Mouse (Mus musculus) lung, postnatal 36 days (tissue): Measurements from ENCODE around the gene Hps3.
"Not testable (repeated sequence)": the region's sequence is repeated elsewhere in the genome, so short reads cannot be mapped to it uniquely, and the experiment has no call there.

Source experiments
- DNase-seq: peaks from one replicate; pipeline ENCODE4 v3.0.0; 2022; ENCODE audit warnings: mixed read lengths

The Hps3 gene

DNA sequence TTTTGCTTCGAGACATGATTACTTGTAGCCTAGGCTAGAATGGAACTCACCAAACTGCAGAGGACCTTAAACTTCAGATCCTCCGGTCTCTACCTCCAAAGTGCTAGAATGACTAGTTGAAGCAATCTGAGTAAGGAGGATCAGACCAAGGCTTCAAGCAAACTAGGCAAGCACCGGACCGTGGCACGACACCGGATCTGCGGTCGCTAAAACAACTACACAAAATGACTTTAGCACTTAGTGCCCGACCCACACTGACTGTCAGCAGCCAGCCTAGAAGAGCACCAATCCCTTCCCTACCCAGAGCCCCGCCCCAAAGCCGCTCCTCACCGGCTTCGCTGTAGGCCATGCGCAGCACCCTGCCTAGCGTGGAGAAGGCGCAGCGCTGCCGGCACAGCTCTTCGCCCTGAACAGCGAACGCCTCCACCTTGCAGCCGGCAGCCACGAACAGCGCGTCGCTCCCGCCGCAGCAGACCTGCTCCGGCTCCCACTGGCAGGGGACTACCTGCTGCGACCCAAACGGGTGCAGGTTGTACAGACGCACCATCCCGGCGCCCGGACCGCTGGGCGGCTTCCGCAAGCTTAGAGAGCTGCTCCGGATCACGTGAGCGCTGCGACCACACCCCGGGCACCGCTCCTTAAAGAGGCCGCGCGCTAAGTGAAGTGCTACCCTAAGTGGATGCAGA, at the start of gene Hps3:
Hps3 (minus strand) TSS at position 597 of the 686 bp plus-strand sequence.
- peak; percentile 93 for DNase-seq

DNA sequence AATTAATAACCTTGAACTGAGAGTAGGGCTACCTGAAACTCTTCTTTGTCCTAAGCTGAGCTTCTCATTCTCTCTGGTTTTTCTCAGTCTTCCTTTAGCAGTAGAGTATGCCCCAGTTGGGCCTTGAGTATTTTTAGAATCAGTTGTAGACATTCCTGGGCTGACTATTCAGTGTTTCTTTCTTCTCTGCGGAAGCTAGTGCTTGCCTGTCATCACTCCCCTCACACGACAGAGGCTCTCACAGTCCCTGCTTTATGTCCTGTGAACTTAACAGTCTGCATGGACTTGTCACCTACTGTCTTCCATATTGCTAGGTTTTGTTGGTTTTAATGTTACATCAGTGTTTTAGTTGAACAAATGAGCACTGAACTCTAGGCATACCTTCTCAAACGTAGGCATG, 47.0 kb upstream of the Hps3 start:
- no peak for DNase-seq

DNA sequence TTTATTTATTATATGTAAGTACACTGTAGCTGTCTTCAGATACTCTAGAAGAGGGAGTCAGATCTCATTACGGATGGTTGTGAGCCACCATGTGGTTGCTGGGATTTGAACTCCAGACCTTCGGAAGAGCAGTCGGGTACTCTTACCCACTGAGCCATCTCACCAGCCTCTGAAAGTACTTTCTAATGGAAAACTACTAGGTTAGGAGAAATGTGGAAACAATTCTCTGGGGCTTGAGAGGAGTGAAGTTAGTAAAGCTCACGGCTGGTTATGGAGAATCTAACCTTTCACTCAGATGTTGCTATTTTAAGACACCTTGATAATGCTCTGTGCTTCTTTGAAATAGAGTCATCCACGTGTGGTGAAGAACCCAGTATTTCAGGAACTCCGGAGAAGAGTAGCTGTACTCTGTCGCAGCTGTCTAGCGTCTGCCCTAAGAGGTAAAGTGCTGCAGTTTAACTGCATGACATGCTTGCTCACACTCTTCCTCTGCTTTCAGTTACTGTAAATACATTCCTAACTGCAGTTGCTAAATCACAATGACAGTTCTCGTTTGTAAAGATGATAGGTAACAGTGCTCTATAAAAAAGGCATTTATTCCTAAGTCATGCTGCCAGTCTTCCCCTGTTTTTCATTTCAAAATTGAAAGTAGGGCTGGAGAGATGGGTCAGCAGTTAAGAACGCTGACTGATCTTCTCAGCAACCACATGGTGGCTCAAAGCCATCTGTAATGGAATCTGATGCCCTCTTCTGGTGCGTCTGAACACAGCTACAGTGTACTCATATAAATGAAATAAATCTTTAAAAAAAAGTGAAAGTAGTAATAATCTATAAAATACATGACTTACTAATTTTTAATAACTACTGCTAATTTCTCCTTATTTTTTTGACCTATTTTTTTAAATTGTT, 41.3 kb upstream of the Hps3 start:
- no peak for DNase-seq

GRCm38 (mm10) chr3:20058197-20058541, 23.1 kb upstream of the Hps3 start:
- no peak for DNase-seq

- peak; percentile 97 for DNase-seq
Observed at GRCm38 (mm10) chr3:20057306-20058196, 22.4 kb upstream of the Hps3 start, which contains the start of gene Hltf. TSS of gene Hltf (plus strand) at chr3:20057811.

GRCm38 (mm10) chr3:20044736-20045135, 9.6 kb upstream of the Hps3 start:
- not testable (repeated sequence) for DNase-seq

DNA sequence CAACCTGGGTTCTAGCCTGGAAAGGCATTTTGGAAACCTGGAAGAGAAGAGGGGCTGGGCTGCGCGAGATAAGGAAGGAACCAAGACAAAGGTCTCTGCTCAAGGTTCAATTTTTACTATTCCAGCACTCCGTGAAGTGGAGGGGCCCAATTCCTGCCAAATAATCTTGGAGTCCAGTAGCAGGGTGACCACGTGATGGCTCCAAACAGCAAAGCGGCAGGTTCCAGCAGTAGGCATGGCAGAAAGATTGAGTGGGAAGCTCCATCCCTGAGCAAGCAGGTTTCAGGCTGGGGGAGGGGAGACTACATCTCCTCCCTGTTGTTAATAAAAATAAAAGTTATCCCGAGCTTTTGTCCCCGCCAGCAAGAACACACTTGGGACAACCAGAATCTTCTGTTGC, 6.3 kb upstream of the Hps3 start:
- DNase-seq, result not testable (repeated sequence)

DNA sequence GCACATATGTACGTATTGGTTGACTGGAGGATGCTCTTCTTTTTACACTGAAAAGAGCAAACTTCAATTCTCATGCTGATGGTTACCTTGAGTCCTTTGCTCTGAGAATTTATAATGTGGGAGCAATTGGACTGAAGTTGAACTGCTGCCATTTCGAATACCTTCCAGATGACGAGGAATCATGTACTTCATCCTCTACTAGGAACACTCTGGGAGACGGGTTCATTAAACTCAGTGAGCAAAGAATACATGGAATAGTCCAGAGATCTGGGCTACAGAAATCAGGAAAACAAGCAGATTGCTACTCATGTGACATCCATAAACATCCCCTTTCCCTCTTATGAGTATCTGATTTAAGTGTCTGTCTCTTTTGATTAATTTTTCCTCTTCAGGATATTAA, 954 bp upstream of the Hps3 start:
- no peak for DNase-seq

DNA sequence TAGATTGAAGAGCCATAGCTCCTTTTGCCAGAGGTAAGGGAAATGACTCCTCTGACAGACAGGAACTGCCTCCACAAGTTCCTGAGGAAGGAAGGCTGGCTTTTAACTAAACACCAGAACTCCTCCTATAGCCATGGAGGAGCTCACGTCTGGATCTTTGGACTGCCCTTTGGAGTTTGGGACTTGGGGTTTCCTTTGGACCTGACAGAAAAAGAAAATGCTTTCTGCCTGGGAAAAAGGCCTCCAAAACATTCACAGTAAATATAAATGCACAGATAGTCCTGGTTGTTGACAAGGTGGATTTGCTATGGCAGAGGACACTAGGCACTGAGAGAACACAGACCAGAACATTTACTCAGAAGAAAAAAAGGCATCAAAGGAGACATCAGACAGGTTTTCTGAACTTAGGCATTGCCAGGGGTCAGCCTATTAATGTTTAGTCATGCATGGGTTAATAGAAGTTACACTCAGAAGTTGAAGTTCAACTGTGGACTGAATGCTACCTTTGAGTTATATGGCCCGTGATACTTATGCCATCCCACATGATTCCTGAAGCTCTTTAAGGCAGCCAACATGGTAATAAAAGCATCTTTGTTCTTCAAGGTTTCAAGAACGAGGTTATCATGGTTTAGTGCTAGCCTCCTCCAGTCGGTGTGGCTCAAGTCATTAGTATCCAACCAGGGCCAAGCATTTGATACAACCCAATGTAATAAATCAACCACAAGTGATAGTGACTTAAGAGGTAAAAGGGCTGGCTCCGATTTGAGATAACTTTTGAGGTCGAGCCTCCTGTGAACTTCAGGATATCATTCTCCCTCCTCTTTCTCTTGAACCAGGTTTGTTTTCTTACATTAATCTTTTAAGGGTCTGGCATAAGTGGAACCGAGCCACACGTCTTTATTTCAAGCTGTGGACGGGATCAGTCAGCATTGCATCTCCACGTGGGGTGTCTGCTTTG, 1.1 kb downstream of the Hps3 start:
- no peak for DNase-seq

GRCm38 (mm10) chr3:20030807-20031206, 4.3 kb downstream of the Hps3 start:
- no peak for DNase-seq

- no peak for DNase-seq
Observed at GRCm38 (mm10) chr3:20028640-20029039, 6.5 kb downstream of the Hps3 start.

DNA sequence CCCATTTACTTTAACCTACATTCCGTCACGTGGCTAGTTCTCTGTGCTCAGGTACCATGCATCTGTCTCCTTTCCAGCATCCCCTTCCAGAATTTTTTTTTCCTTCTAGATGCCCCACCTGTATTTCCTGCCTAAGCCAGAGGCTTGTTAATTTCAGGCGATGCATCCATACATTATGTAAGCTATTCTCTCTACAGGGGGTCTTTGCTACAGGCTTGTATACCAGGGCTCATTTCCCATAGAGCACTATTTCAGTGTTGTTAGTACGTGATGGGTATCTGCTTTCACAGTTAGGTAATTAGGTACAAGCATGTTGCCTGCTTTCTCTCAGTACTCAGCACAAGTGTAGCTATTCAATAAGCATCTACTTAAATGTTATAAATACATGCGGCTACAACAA, 7.3 kb downstream of the Hps3 start:
- DNase-seq, result no peak

- DNase-seq, result peak; percentile 56
Observed at GRCm38 (mm10) chr3:20026996-20027689, 8.0 kb downstream of the Hps3 start.

GRCm38 (mm10) chr3:20026481-20026880, 8.6 kb downstream of the Hps3 start:
- DNase-seq, result no peak

DNA sequence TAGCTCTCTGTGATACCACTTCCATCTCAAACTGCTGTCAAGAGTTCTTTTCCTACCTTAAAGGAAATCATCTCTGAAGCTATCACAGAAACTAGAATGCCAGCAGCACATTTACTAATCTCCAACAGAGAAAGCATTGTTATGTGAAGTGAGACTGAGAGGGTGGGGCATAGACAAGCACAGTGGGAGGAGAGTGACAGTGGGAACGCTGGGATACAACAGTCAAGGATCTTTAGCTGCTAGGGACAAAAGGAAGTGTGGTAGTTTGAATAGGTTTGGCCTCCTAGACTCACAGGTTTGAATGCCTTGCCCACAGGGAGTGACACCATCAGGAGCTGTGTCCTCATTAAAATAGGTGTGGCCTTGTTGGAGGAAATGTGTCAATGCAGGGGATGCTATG, 11.3 kb downstream of the Hps3 start:
- DNase-seq, result no peak

DNA sequence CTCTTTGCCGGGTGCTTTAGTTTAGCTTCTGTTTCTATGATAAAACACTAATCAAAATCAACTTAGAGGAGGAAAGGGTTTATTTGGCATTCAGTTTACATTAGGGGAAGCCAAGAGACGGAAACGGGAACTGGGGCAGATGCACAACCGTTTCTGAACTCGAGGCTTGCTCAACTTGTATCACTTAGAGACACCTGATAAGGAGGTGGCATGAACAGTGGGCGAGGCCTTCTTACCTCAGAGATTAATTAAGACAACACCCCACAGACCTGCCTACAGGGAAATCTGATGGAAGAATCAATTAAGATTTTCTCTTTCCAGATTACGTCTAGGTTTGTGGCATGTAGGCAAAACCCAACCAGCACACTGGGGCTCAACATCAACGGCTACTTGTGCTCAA, 17.0 kb downstream of the Hps3 start:
- DNase-seq, result no peak

DNA sequence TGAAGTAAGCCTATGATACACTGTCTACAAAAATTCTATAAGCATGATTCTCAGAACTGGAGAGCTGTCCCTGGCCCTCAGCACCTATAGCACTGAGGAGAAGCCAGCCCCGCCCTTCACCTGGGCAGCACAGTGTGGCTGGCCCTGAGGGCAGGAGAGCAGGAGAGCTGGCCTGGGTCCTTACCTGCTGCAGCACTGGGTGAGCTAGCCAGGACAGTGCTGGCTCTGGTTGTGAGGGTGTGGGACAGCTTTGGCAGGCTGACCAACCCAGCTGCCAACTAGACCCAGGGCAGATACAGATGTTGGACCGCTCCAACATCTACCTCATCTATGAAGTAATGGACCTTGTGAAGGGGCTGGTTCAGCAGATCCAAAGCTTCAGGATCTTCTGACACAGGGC, 20.7 kb downstream of the Hps3 start:
- DNase-seq, result no peak

GRCm38 (mm10) chr3:20010905-20011304, 24.2 kb downstream of the Hps3 start:
- not testable (repeated sequence) for DNase-seq

DNA sequence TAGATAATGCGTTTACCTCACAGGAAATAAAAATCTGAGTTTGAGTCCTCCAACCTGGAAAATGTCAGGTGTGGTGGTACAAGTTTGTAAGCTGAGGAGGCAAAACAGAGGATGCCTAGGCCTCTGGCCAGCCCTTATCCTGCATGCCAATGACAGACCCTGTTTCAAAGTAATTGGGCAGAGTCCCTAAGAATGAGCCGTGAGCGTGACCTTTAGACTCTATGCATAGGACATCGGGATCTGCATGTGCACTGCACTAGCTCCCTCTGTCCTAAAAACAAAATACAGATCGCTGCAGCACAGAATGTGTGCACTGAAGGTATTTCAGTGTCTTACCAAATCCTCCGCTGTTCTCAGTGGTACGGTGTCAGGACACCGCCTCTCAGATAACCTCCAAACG, 24.7 kb downstream of the Hps3 start:
- DNase-seq, result no peak

DNA sequence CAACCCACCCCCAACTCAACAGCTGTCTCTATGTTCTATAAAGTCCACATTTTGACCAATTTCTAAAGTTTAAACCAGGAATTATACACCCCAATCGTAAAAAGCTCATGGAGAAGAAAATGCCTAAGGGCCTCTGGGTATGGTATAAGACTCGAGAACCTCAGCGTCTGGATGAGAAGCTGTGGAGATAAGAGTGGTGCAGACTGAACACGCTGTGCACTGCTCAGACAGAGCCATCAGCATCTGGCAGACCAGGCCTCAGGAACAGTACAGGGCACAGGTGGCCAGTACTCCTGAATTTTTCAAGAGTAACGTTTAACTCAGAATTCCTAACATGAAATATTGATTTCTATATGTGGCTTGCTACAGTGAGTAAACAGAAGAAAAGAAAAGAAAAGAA, 27.4 kb downstream of the Hps3 start:
- DNase-seq, result no peak

- DNase-seq, result no peak
Observed at GRCm38 (mm10) chr3:20007275-20007674, 27.8 kb downstream of the Hps3 start.
